Mouse (Mus musculus) embryonic fibroblast, embryonic 13.5 days (primary cell): Measurements from ENCODE around the gene Dhx33. TPM values are rescaled to one million over a fixed set of nuclear protein-coding genes. Genes with fewer than 3 reads are reported as not detected.

Experiments
- H3K27ac ChIP-seq: 2 replicates; pipeline ENCODE4 v1.5.1; 2012; ENCODE audit warnings: low read length, control low read depth, inconsistent platforms; ENCODE audit not compliant: insufficient read depth
- H3K4me1 ChIP-seq: 2 replicates; pipeline ENCODE4 v1.6.1; 2011; ENCODE audit warnings: low read length; ENCODE audit not compliant: control insufficient read depth, insufficient read depth
- H3K4me3 ChIP-seq: 2 replicates; pipeline ENCODE4 v1.5.1; 2011; ENCODE audit warnings: mild to moderate bottlenecking, control low read depth, low read length; ENCODE audit not compliant: insufficient read depth
- CTCF ChIP-seq: IDR thresholded peaks from 2 replicates; pipeline ENCODE4 v1.5.1; 2011; ENCODE audit warnings: mild to moderate bottlenecking, control low read depth, low read length, moderate library complexity, borderline replicate concordance; ENCODE audit not compliant: insufficient read depth
- POLR2A ChIP-seq: IDR thresholded peaks from 2 replicates; pipeline ENCODE4 v1.6.1; 2011; ENCODE audit warnings: low read depth, mild to moderate bottlenecking, control low read depth, low read length, moderate library complexity
- polyA plus RNA-seq: library from polyadenylated mRNA; stranded (reverse); fragments of >200 nt; gene quantifications from 2 replicates; pipeline ENCODE4 v1.2.4, GENCODE M21; 2011; ENCODE audit warnings: low read depth; ENCODE audit not compliant: missing spikeins, insufficient read length

Dhx33 gene
- polyA plus RNA-seq, 1 experiment = 38.4 TPM

- Histone ChIP-seq H3K4me1 (no peaks in the 10 kb centered on the region), H3K4me3 (peak overlapping the region; percentile 88), H3K27ac (0 out of 2 replicates have a peak overlapping the region, but pooled peaks have one; percentile 3)
- no peak for TF ChIP-seq POLR2A
- no peak for TF ChIP-seq CTCF
Observed at GRCm38 (mm10) chr11:70970560-70971540, 33.4 kb downstream of the Dhx33 start.

GRCm38 (mm10) chr11:70969821-70970559 lies 34.2 kb downstream of the Dhx33 start, which contains the start of the genes Nup88 and Rpain:
Gene Nup88 (minus strand): TSS chr11:70969973.
Gene Rpain (plus strand): TSS chr11:70970213.
- Histone ChIP-seq H3K27ac (peak within 1 kb of the TSS; percentile 92), H3K4me1 (no peaks in the 10 kb centered on the region), H3K4me3 (peak within 1 kb of the TSS; percentile 96)
- peak; percentile 83 for TF ChIP-seq POLR2A
- TF ChIP-seq CTCF = no peak

DNA sequence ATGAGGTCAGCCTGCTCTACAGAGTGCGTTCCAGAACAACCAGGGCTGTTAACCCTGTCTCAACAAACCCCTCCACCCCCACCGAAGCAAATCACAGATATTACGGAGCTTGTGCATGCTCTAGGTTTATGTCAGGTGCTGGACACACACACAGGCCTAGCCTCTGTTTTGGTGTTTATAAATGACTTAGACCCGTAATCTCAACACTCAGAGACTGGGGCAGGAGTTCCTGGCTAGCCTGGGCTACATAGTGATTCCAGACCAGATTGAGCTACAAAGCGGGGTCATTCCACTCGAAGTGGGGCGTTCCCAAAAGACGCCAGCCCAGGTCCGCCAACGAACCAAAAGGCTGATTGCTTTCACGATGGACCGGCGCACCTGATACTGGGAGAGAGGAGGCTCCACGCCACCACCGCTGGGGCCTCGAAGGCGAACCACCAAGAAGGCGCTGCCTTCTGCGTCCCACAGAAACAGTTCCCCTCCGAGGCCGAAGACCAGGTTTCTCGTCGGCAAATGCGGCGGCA lies 34.9 kb downstream of the Dhx33 start:
- Histone ChIP-seq H3K4me3 (peak overlapping the region; percentile 96), H3K27ac (peak overlapping the region; percentile 23; the same call in 1 of the 2 replicates), H3K4me1 (peaks cover 4% of the 10 kb centered on the region)
- TF ChIP-seq POLR2A (no peak), CTCF (no peak)

- TF ChIP-seq CTCF (no peak), POLR2A (no peak)
- Histone ChIP-seq H3K4me3 (no peak overlapping the region), H3K4me1 (peaks cover 5% of the 10 kb centered on the region), H3K27ac (peak overlapping the region; percentile 18; the same call in 1 of the 2 replicates)
Observed at GRCm38 (mm10) chr11:70964222-70964907, 39.9 kb downstream of the Dhx33 start.

DNA sequence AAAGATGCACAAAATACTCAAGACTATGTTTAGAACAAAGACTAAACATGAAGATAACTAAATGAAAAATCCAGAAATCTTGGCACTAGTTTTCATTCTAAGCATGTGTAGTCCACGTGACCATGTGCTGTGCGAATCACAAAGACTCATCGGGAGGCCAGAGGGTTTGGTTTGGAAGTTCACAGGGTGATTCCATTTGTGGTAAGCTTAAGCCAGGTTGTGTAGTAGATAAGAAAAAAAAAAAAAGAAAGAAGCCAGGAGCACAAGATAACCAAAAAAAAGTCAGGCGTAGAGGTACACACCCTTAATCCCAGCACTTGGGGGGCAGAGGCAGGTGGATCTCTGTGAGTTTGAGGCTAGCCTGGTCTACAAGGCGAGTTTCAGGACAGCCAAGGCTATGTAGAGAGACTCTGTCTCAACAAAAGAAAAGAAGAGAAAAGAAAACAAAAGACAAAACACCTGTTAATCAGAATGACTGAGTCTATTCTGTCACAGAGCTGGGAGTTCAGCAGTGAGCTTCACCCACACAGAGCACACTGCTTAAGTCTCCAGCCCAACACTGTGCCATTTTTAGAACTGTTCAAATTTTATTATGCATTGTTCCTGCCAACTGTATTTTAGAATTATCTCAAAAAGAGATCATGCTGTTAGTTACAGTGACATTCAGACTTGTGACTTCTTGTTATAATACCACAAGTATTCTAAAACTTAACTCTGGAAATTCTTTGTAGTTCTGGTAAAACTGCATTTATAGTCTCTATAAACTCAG lies 43.3 kb downstream of the Dhx33 start:
- no peak overlapping the region for H3K27ac ChIP-seq
- peaks cover 5% of the 10 kb centered on the region for H3K4me1 ChIP-seq
- H3K4me3 ChIP-seq = no peak overlapping the region
- TF ChIP-seq POLR2A (no peak), CTCF (no peak)

- H3K4me3 ChIP-seq = no peak overlapping the region
- no peaks in the 10 kb centered on the region for H3K4me1 ChIP-seq
- H3K27ac ChIP-seq = no peak overlapping the region
- no peak for TF ChIP-seq POLR2A
- no peak for TF ChIP-seq CTCF
Observed at GRCm38 (mm10) chr11:70954711-70955110, 49.5 kb downstream of the Dhx33 start.

DNA sequence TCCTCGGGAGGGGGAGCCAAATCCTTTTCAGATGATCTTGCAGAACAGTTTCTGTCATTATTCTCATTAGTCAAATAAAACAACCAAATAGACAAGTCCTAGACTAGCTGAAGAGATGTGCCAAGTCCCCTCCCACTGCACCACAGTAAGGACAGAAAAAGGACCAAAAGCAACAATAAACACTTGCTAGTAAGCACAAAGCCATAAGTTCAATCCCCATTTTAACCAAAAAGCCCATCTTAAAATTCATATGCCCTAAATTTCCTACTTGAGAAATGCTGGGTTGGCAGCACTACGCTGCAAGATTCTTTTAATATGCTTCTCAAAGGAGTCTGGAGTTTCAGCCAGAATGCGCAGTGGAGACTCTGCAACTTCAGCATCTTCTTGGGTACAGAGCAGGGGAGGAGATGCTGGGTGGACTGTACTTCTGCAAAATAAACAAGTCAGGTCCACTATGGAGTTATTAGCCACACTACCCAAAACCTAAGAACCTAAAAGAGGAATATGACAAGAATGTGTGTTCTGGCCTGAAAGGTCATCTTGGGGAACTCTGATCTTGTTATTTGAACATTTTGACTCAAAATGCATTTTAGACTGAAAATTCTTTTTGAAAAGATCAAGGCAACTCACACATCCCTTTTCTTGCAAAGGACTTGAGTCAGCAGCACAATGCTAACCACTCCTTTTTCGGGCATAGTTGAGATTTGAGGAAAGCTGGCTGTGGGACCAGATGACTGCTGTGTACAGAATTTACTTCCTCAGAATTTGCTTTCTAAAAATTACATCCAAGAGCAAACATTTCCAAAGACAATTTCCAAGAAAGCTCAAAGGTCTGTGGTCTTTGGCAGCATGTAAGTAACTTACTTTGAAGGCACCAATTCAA lies 59.1 kb downstream of the Dhx33 start:
- Histone ChIP-seq H3K4me1 (no peaks in the 10 kb centered on the region), H3K4me3 (no peak overlapping the region), H3K27ac (peak overlapping the region; percentile 97)
- TF ChIP-seq POLR2A (no peak), CTCF (no peak)

DNA sequence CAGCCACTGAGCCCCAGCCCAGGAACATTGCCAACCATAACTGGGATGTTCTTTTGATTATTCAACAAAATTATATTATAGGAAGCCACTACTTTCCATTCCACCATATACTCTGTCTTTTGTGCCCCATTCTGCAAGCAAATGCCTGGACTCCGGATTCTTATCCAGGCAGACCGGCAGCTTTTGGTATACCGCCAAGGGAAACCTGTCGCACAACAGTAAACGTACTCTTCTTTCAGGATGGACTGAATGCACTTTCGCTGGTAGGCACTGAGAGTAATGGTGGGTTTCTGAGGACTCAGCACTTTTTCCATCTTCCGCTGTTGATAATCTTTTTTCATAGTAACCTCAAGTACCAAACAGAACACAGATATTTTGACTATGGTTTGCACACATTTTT lies 60.6 kb downstream of the Dhx33 start:
- H3K27ac ChIP-seq = no peak overlapping the region
- TF ChIP-seq CTCF (no peak), POLR2A (no peak)
- H3K4me1 ChIP-seq = no peaks in the 10 kb centered on the region
- H3K4me3 ChIP-seq = no peak overlapping the region
